In genomic region chr1:38237027-38237787, GRCm38 (mm10) we compare ENCODE assay signal across 32 mouse cellular contexts.
DNase-seq lines count a peak whose midpoint lies in the region; ATAC-seq and TF ChIP-seq lines count a peak whose summit lies in the region.
"Had no signal": no experiment of that assay in that cellular context is flagged by ENCODE, and none has a peak within 500 bp of the region (broad histone marks: within the 10 kb centered on the region; RNA-seq: fewer than 3 reads in every experiment).

No protein-coding gene starts in this region.

- H3K4me3 ChIP-seq in hindbrain, embryonic 14.5 days (replicated peaks; ENCODE audit: low read length), result no peak overlapping the region
- H3K4me3 ChIP-seq in hindbrain, embryonic 16.5 days (ENCODE audit: low read length), result no peak overlapping the region
- no peak overlapping the region for H3K4me3 ChIP-seq in midbrain, embryonic 16.5 days (ENCODE audit: low read depth, low read length)
- no peak overlapping the region for H3K4me3 ChIP-seq in midbrain, postnatal 0 days (ENCODE audit: low read depth, low read length)
- H3K4me3 ChIP-seq: embryonic facial prominence, embryonic 12.5 days; heart, embryonic 10.5 days; heart, embryonic 15.5 days; liver, embryonic 12.5 days; midbrain, embryonic 13.5 days; myocyte had no signal

- no peak for ATAC-seq in hindbrain, embryonic 14.5 days (ENCODE audit: low FRiP score)
- no peak for ATAC-seq in hindbrain, embryonic 16.5 days
- no peak for ATAC-seq in midbrain, embryonic 16.5 days
- ATAC-seq in midbrain, postnatal 0 days (ENCODE audit: low FRiP score), result no peak
- ATAC-seq in granulocyte monocyte progenitor cell, adult 5-6 weeks (replicated peaks; ENCODE audit: poor library complexity, severe bottlenecking), result 0 out of 2 replicates have a peak, but pooled peaks have one; percentile 28
- no peak for ATAC-seq in activated CD4-positive, CD25-positive, alpha-beta regulatory T cell, adult 4 months
- ATAC-seq: forebrain, embryonic 14.5 days; intestine, postnatal 0 days; liver, embryonic 12.5 days; liver, postnatal 0 days; midbrain, embryonic 13.5 days; Patski had no signal

- 61% methylated on average over 7 of the region's 7 CpGs for WGBS in hindbrain, embryonic 14.5 days
- 67% methylated on average over 7 of the region's 7 CpGs for WGBS in hindbrain, embryonic 16.5 days
- WGBS in midbrain, embryonic 16.5 days, result 62% methylated on average over 7 of the region's 7 CpGs
- 73% methylated on average over 7 of the region's 7 CpGs for WGBS in midbrain, postnatal 0 days

- H3K9me3 ChIP-seq in hindbrain, embryonic 14.5 days (ENCODE audit: control insufficient read depth, low read length), result no peaks in the 10 kb centered on the region
- no peaks in the 10 kb centered on the region for H3K9me3 ChIP-seq in hindbrain, embryonic 16.5 days (ENCODE audit: control insufficient read depth, low read length)
- no peaks in the 10 kb centered on the region for H3K9me3 ChIP-seq in midbrain, embryonic 16.5 days (replicated peaks; ENCODE audit: control insufficient read depth, low read length, poor library complexity, severe bottlenecking)
- H3K9me3 ChIP-seq in midbrain, postnatal 0 days (ENCODE audit: low read length), result no peaks in the 10 kb centered on the region
- H3K9me3 ChIP-seq: embryonic facial prominence, embryonic 12.5 days; G1E; heart, embryonic 10.5 days; heart, embryonic 15.5 days; liver, embryonic 12.5 days; midbrain, embryonic 13.5 days had no signal

- 0 out of 2 replicates have a peak overlapping the region, but pooled peaks have one; percentile 18 for H3K27ac ChIP-seq in hindbrain, embryonic 14.5 days
- H3K27ac ChIP-seq in hindbrain, embryonic 16.5 days (ENCODE audit: low read depth, low read length), result no peak overlapping the region
- peak overlapping the region; percentile 7; the same call in 1 of the 2 replicates for H3K27ac ChIP-seq in midbrain, embryonic 16.5 days (ENCODE audit: low read length)
- no peak overlapping the region for H3K27ac ChIP-seq in midbrain, postnatal 0 days (ENCODE audit: low read depth, low read length)
- H3K27ac ChIP-seq: embryonic facial prominence, embryonic 12.5 days; heart, embryonic 10.5 days; heart, embryonic 15.5 days; liver, embryonic 12.5 days; midbrain, embryonic 13.5 days; stomach, postnatal 0 days had no signal

- H3K36me3 ChIP-seq in hindbrain, embryonic 14.5 days (replicated peaks; ENCODE audit: control insufficient read depth, insufficient read depth), result no peaks in the 10 kb centered on the region
- no peaks in the 10 kb centered on the region for H3K36me3 ChIP-seq in hindbrain, embryonic 16.5 days (ENCODE audit: control insufficient read depth, insufficient read depth, low read length)
- H3K36me3 ChIP-seq in midbrain, embryonic 16.5 days (ENCODE audit: control insufficient read depth, insufficient read depth, low read length), result no peaks in the 10 kb centered on the region
- no peaks in the 10 kb centered on the region for H3K36me3 ChIP-seq in midbrain, postnatal 0 days (ENCODE audit: insufficient read depth, low read length)
- H3K36me3 ChIP-seq: embryonic facial prominence, embryonic 12.5 days; G1E; heart, embryonic 10.5 days; heart, embryonic 15.5 days; liver, embryonic 12.5 days; midbrain, embryonic 13.5 days had no signal

- no peak overlapping the region for H3K4me2 ChIP-seq in hindbrain, embryonic 14.5 days (replicated peaks)
- H3K4me2 ChIP-seq in hindbrain, embryonic 16.5 days (ENCODE audit: low read length), result no peak overlapping the region
- H3K4me2 ChIP-seq in midbrain, embryonic 16.5 days (ENCODE audit: low read length), result no peak overlapping the region
- H3K4me2 ChIP-seq in midbrain, postnatal 0 days (ENCODE audit: low read depth, low read length, poor library complexity, severe bottlenecking), result no peak overlapping the region
- H3K4me2 ChIP-seq: embryonic facial prominence, embryonic 12.5 days; heart, embryonic 15.5 days; liver, embryonic 12.5 days; midbrain, embryonic 13.5 days had no signal

- no peak overlapping the region for H3K9ac ChIP-seq in hindbrain, embryonic 14.5 days
- no peak overlapping the region for H3K9ac ChIP-seq in hindbrain, embryonic 16.5 days (ENCODE audit: low read depth, low read length)
- no peak overlapping the region for H3K9ac ChIP-seq in midbrain, embryonic 16.5 days (ENCODE audit: low read depth, low read length)
- no peak overlapping the region for H3K9ac ChIP-seq in midbrain, postnatal 0 days (replicated peaks; ENCODE audit: low read length, poor library complexity, severe bottlenecking)
- H3K9ac ChIP-seq: embryonic facial prominence, embryonic 12.5 days; heart, embryonic 15.5 days; liver, embryonic 12.5 days; liver, postnatal 0 days; midbrain, embryonic 13.5 days had no signal

- no peak for DNase-seq in hindbrain, embryonic 14.5 days (ENCODE audit: low spot score)
- DNase-seq in midbrain, postnatal 0 days (ENCODE audit: low spot score), result no peak
- no peak for DNase-seq in Muller cell, postnatal 12 days (ENCODE audit: inconsistent ontology term)
- DNase-seq: adrenal gland, postnatal 25 days; cerebellum, adult 11-12 months; cerebellum, adult 9-11 months; embryo, embryonic 11 days; gastrocnemius, postnatal 14 days; heart, adult 11 months; kidney, adult 9 months; kidney, postnatal 10 days; liver, postnatal 0 days; lung, postnatal 36 days; right cerebral cortex, postnatal 25 days; spleen, adult 18-20 months; thymus, adult 18-20 months; thymus, postnatal 36 days had no signal

- no peaks in the 10 kb centered on the region for H3K27me3 ChIP-seq in hindbrain, embryonic 14.5 days (ENCODE audit: control insufficient read depth, insufficient read depth, low read length)
- H3K27me3 ChIP-seq in hindbrain, embryonic 16.5 days (replicated peaks; ENCODE audit: control insufficient read depth, insufficient read depth, low read length), result no peaks in the 10 kb centered on the region
- no peaks in the 10 kb centered on the region for H3K27me3 ChIP-seq in midbrain, embryonic 16.5 days (ENCODE audit: control insufficient read depth, insufficient read depth, low read depth, low read length)
- H3K27me3 ChIP-seq in midbrain, postnatal 0 days (ENCODE audit: insufficient read depth, low read length), result no peaks in the 10 kb centered on the region
- H3K27me3 ChIP-seq: embryonic facial prominence, embryonic 12.5 days; heart, embryonic 15.5 days; liver, embryonic 12.5 days; midbrain, embryonic 13.5 days; Patski had no signal

- TF ChIP-seq CTCF in midbrain, postnatal 0 days (IDR thresholded peaks at IDR 0.05), result no peak

- H3K4me1 ChIP-seq in hindbrain, embryonic 14.5 days (replicated peaks; ENCODE audit: control insufficient read depth, insufficient read depth, low read length), result no peaks in the 10 kb centered on the region
- no peaks in the 10 kb centered on the region for H3K4me1 ChIP-seq in hindbrain, embryonic 16.5 days (ENCODE audit: control insufficient read depth, insufficient read depth, low read depth, low read length)
- H3K4me1 ChIP-seq in midbrain, embryonic 16.5 days (ENCODE audit: control insufficient read depth, insufficient read depth, low read length), result peaks cover 2% of the 10 kb centered on the region
- 0 out of 2 replicates have a peak, but pooled peaks cover 3% of the 10 kb centered on the region for H3K4me1 ChIP-seq in midbrain, postnatal 0 days (ENCODE audit: insufficient read depth, low read length)
- H3K4me1 ChIP-seq: liver, embryonic 12.5 days; midbrain, embryonic 13.5 days had no signal

Comparison
In these comparisons a context has a peak if more than half of its experiments do, and no peak if none do; other contexts are left out.
1. H3K27ac ChIP-seq: peak in hindbrain, embryonic 14.5 days (single experiment) and midbrain, embryonic 16.5 days (single experiment); none in hindbrain, embryonic 16.5 days (single experiment) and midbrain, postnatal 0 days (single experiment).